Mouse (Mus musculus): ENCODE results near the gene Ptpn14. TPM values are rescaled to one million over a fixed set of nuclear protein-coding genes. Genes with fewer than 3 reads are reported as not detected.

The Ptpn14 gene
- polyA plus RNA-seq, 1 experiment, result 13.6 TPM

- Histone ChIP-seq H3K4me2 (ENCODE audit: low read depth) (no peak overlapping the region), H3K79me2 (ENCODE audit: control insufficient read depth, insufficient read depth) (no peaks in the 10 kb centered on the region), H3ac (ENCODE audit: control insufficient read depth, insufficient read length) (no peak overlapping the region), H3K36me3 (ENCODE audit: control insufficient read depth, insufficient read depth) (peaks cover 5% of the 10 kb centered on the region), H3K27me3 (ENCODE audit: control insufficient read depth, insufficient read depth, insufficient read length) (no peaks in the 10 kb centered on the region), H3K4me3 (no peak overlapping the region)
- no peak for TF ChIP-seq E2F4 (IDR thresholded peaks at IDR 0.05; ENCODE audit: insufficient read depth)
- TF ChIP-seq TCF12 (IDR thresholded peaks at IDR 0.05; ENCODE audit: insufficient read depth, poor library complexity, severe bottlenecking), result no peak
- no peak for TF ChIP-seq MYOD1 (IDR thresholded peaks at IDR 0.05; ENCODE audit: control insufficient read depth in 1 of 3, insufficient read length in 2 of 3, low read depth in 2 of 3)
- no peak for TF ChIP-seq REST (IDR thresholded peaks at IDR 0.05; ENCODE audit: insufficient read depth, insufficient read length)
- no peak for TF ChIP-seq CEBPB (IDR thresholded peaks at IDR 0.05; ENCODE audit: insufficient read depth, poor library complexity, severe bottlenecking)
- TF ChIP-seq POLR2AphosphoS2 (IDR thresholded peaks at IDR 0.05; ENCODE audit: insufficient read length, low read depth), result no peak
- no peak for TF ChIP-seq MAX (IDR thresholded peaks at IDR 0.05; ENCODE audit: low read depth)
- no peak for TF ChIP-seq POLR2A (IDR thresholded peaks at IDR 0.05; ENCODE audit: insufficient read length, low read depth)
- no peak for TF ChIP-seq TCF3 (IDR thresholded peaks at IDR 0.05; ENCODE audit: insufficient read length, low read depth)
- no peak for TF ChIP-seq USF1 (IDR thresholded peaks at IDR 0.05; ENCODE audit: low read depth)
- TF ChIP-seq SRF (IDR thresholded peaks at IDR 0.05; ENCODE audit: control insufficient read depth, insufficient read length, low read depth), result no peak
- no peak for TF ChIP-seq MYOG (IDR thresholded peaks at IDR 0.05; ENCODE audit: control insufficient read depth in 1 of 3, insufficient read depth in 1 of 3, insufficient read length in 2 of 3, low read depth in 2 of 3)
Observed at GRCm38 (mm10) chr1:189869651-189870270, 141.7 kb downstream of the Ptpn14 start.

GRCm38 (mm10) chr1:189870539-189870938 is 142.5 kb downstream of the Ptpn14 start:
- no peak overlapping the region for H3ac ChIP-seq (ENCODE audit: control insufficient read depth, insufficient read length)
- no peaks in the 10 kb centered on the region for H3K27me3 ChIP-seq (ENCODE audit: control insufficient read depth, insufficient read depth, insufficient read length)
- H3K4me3 ChIP-seq, result no peak overlapping the region
- peaks cover 5% of the 10 kb centered on the region for H3K36me3 ChIP-seq (ENCODE audit: control insufficient read depth, insufficient read depth)
- H3K79me2 ChIP-seq (ENCODE audit: control insufficient read depth, insufficient read depth), result no peaks in the 10 kb centered on the region
- TF ChIP-seq POLR2A (IDR thresholded peaks at IDR 0.05; ENCODE audit: insufficient read length, low read depth), result no peak
- no peak for TF ChIP-seq TCF3 (IDR thresholded peaks at IDR 0.05; ENCODE audit: insufficient read length, low read depth)
- no peak for TF ChIP-seq SRF (IDR thresholded peaks at IDR 0.05; ENCODE audit: control insufficient read depth, insufficient read length, low read depth)
- TF ChIP-seq CEBPB (IDR thresholded peaks at IDR 0.05; ENCODE audit: insufficient read depth, poor library complexity, severe bottlenecking), result no peak
- TF ChIP-seq MAX (IDR thresholded peaks at IDR 0.05; ENCODE audit: low read depth), result no peak
- no peak for TF ChIP-seq USF1 (IDR thresholded peaks at IDR 0.05; ENCODE audit: low read depth)
- no peak for TF ChIP-seq POLR2AphosphoS2 (IDR thresholded peaks at IDR 0.05; ENCODE audit: insufficient read length, low read depth)
- TF ChIP-seq REST (IDR thresholded peaks at IDR 0.05; ENCODE audit: insufficient read depth, insufficient read length), result no peak
- no peak for TF ChIP-seq MYOD1 (IDR thresholded peaks at IDR 0.05; ENCODE audit: control insufficient read depth in 1 of 3, insufficient read length in 2 of 3, low read depth in 2 of 3)
- TF ChIP-seq MYOG (IDR thresholded peaks at IDR 0.05; ENCODE audit: control insufficient read depth in 1 of 3, insufficient read depth in 1 of 3, insufficient read length in 2 of 3, low read depth in 2 of 3), result no peak
- TF ChIP-seq E2F4 (IDR thresholded peaks at IDR 0.05; ENCODE audit: insufficient read depth), result no peak
- no peak for TF ChIP-seq TCF12 (IDR thresholded peaks at IDR 0.05; ENCODE audit: insufficient read depth, poor library complexity, severe bottlenecking)
- no peak overlapping the region for H3K4me2 ChIP-seq (ENCODE audit: low read depth)

GRCm38 (mm10) chr1:189871625-189872024 is 143.6 kb downstream of the Ptpn14 start:
- Histone ChIP-seq H3ac (ENCODE audit: control insufficient read depth, insufficient read length) (no peak overlapping the region), H3K36me3 (ENCODE audit: control insufficient read depth, insufficient read depth) (peaks cover 5% of the 10 kb centered on the region), H3K4me3 (no peak overlapping the region), H3K27me3 (ENCODE audit: control insufficient read depth, insufficient read depth, insufficient read length) (no peaks in the 10 kb centered on the region), H3K4me2 (ENCODE audit: low read depth) (no peak overlapping the region), H3K79me2 (ENCODE audit: control insufficient read depth, insufficient read depth) (no peaks in the 10 kb centered on the region)
- TF ChIP-seq MAX (IDR thresholded peaks at IDR 0.05; ENCODE audit: low read depth), result no peak
- TF ChIP-seq POLR2A (IDR thresholded peaks at IDR 0.05; ENCODE audit: insufficient read length, low read depth), result no peak
- no peak for TF ChIP-seq E2F4 (IDR thresholded peaks at IDR 0.05; ENCODE audit: insufficient read depth)
- no peak for TF ChIP-seq POLR2AphosphoS2 (IDR thresholded peaks at IDR 0.05; ENCODE audit: insufficient read length, low read depth)
- TF ChIP-seq MYOD1 (IDR thresholded peaks at IDR 0.05; ENCODE audit: control insufficient read depth in 1 of 3, insufficient read length in 2 of 3, low read depth in 2 of 3), result no peak
- TF ChIP-seq TCF3 (IDR thresholded peaks at IDR 0.05; ENCODE audit: insufficient read length, low read depth), result no peak
- no peak for TF ChIP-seq USF1 (IDR thresholded peaks at IDR 0.05; ENCODE audit: low read depth)
- TF ChIP-seq REST (IDR thresholded peaks at IDR 0.05; ENCODE audit: insufficient read depth, insufficient read length), result no peak
- TF ChIP-seq CEBPB (IDR thresholded peaks at IDR 0.05; ENCODE audit: insufficient read depth, poor library complexity, severe bottlenecking), result no peak
- TF ChIP-seq SRF (IDR thresholded peaks at IDR 0.05; ENCODE audit: control insufficient read depth, insufficient read length, low read depth), result no peak

GRCm38 (mm10) chr1:189872050-189872449 is 144.0 kb downstream of the Ptpn14 start:
- TF ChIP-seq MYOD1 (IDR thresholded peaks at IDR 0.05; ENCODE audit: control insufficient read depth in 1 of 3, insufficient read length in 2 of 3, low read depth in 2 of 3) (no peak), USF1 (IDR thresholded peaks at IDR 0.05; ENCODE audit: low read depth) (no peak), CEBPB (IDR thresholded peaks at IDR 0.05; ENCODE audit: insufficient read depth, poor library complexity, severe bottlenecking) (no peak), REST (IDR thresholded peaks at IDR 0.05; ENCODE audit: insufficient read depth, insufficient read length) (no peak), TCF3 (IDR thresholded peaks at IDR 0.05; ENCODE audit: insufficient read length, low read depth) (no peak), POLR2A (IDR thresholded peaks at IDR 0.05; ENCODE audit: insufficient read length, low read depth) (no peak), POLR2AphosphoS2 (IDR thresholded peaks at IDR 0.05; ENCODE audit: insufficient read length, low read depth) (no peak)
- no peak overlapping the region for H3K4me2 ChIP-seq (ENCODE audit: low read depth)
- H3ac ChIP-seq (ENCODE audit: control insufficient read depth, insufficient read length), result no peak overlapping the region
- peaks cover 5% of the 10 kb centered on the region for H3K36me3 ChIP-seq (ENCODE audit: control insufficient read depth, insufficient read depth)
- H3K27me3 ChIP-seq (ENCODE audit: control insufficient read depth, insufficient read depth, insufficient read length), result no peaks in the 10 kb centered on the region
- no peaks in the 10 kb centered on the region for H3K79me2 ChIP-seq (ENCODE audit: control insufficient read depth, insufficient read depth)
- H3K4me3 ChIP-seq, result no peak overlapping the region

Data from myocyte (in vitro differentiated cells).